Comparison of ENCODE assay signal across 12 mouse cellular contexts in genomic region chr13:37801101-37802075, GRCm38 (mm10). TPM values are rescaled to one million over a fixed set of nuclear protein-coding genes. Genes with fewer than 3 reads are reported as not detected.
DNase-seq lines count a peak whose midpoint lies in the region; ATAC-seq and TF ChIP-seq lines count a peak whose summit lies in the region.
"Had no signal": no experiment of that assay in that cellular context is flagged by ENCODE, and none has a peak within 500 bp of the region (broad histone marks: within the 10 kb centered on the region; RNA-seq: fewer than 3 reads in every experiment).

No protein-coding gene starts in this region.

- no peaks in the 10 kb centered on the region for H3K9me3 ChIP-seq in heart, embryonic 11.5 days (replicated peaks; ENCODE audit: control insufficient read depth, low read length)
- H3K9me3 ChIP-seq in liver, postnatal 0 days (ENCODE audit: low read length), result no peaks in the 10 kb centered on the region

- no peaks in the 10 kb centered on the region for H3K27me3 ChIP-seq in heart, embryonic 11.5 days (ENCODE audit: control insufficient read depth, insufficient read depth, low read length)
- no peaks in the 10 kb centered on the region for H3K27me3 ChIP-seq in liver, postnatal 0 days (ENCODE audit: insufficient read depth, low read length)
- H3K27me3 ChIP-seq in thymus, adult 2 months (ENCODE audit: control insufficient read depth, insufficient read depth, low read length), result no peaks in the 10 kb centered on the region

- H3K4me2 ChIP-seq in heart, embryonic 11.5 days, result 0 out of 2 replicates have a peak overlapping the region, but pooled peaks have one; percentile 12
- peak overlapping the region; percentile 56 for H3K4me2 ChIP-seq in liver, postnatal 0 days (ENCODE audit: low read depth, low read length)
- H3K4me2 ChIP-seq: lung, embryonic 14.5 days had no signal

- DNase-seq in heart, postnatal 10 days, result no peak
- peak; percentile 16 for DNase-seq in ZHBTc4 (ENCODE audit: low read depth, low spot score)
- DNase-seq in liver, postnatal 0 days, result no peak
- DNase-seq in thymus, adult 2 months, result peak; percentile 76
- no peak for DNase-seq in adrenal gland, postnatal 25 days
- DNase-seq in cerebellum, postnatal 4 days (ENCODE audit: low spot score in 2 of 2), result no peak
- DNase-seq in layer of hippocampus, adult 2 months (ENCODE audit: low spot score in 2 of 2), result no peak
- DNase-seq: cerebellum, adult 2 months; gastrocnemius, postnatal 10 days; lung, embryonic 14.5 days had no signal

- TF ChIP-seq POLR2A in thymus, adult 2 months (IDR thresholded peaks at IDR 0.05; ENCODE audit: control insufficient read depth, extremely low read depth, insufficient read depth, low read length, poor library complexity), result no peak

- TF ChIP-seq CTCF in liver, postnatal 0 days (IDR thresholded peaks at IDR 0.05; ENCODE audit: low read depth), result no peak
- 0 out of 2 replicates have a peak, but pooled peaks have one; percentile 32 for TF ChIP-seq CTCF in thymus, adult 2 months (IDR thresholded peaks at IDR 0.05; ENCODE audit: borderline replicate concordance, control insufficient read depth, extremely low read depth, insufficient read depth, low read length, poor library complexity)
- no peak for TF ChIP-seq CTCF in layer of hippocampus, adult 2 months (conservative IDR thresholded peaks at IDR 0.05)

- no peak for TF ChIP-seq EP300 in liver, postnatal 0 days (IDR thresholded peaks at IDR 0.05; ENCODE audit: low read depth)

- WGBS in heart, embryonic 11.5 days (ENCODE audit: insufficient replicate concordance), result 44% methylated on average over 11 of the region's 11 CpGs
- WGBS in liver, postnatal 0 days (ENCODE audit: insufficient replicate concordance), result 37% methylated on average over 11 of the region's 11 CpGs
- WGBS in thymus, adult 2 months, result 14% methylated on average over 11 of the region's 11 CpGs

- ATAC-seq in heart, embryonic 11.5 days (replicated peaks; ENCODE audit: insufficient number of reproducible peaks, low FRiP score, low TSS enrichment), result no peak
- no peak for ATAC-seq in liver, postnatal 0 days
- ATAC-seq: hindbrain, embryonic 16.5 days had no signal

- intact Hi-C loops in heart, postnatal 10 days (cut with DNase I), result no loop called here

- no peak overlapping the region for H3K4me3 ChIP-seq in heart, embryonic 11.5 days (ENCODE audit: low read depth, low read length)
- H3K4me3 ChIP-seq in liver, postnatal 0 days (ENCODE audit: low read depth, low read length), result peak overlapping the region; percentile 21; the same call in 1 of the 2 replicates
- no peak overlapping the region for H3K4me3 ChIP-seq in thymus, adult 2 months (ENCODE audit: control insufficient read depth, insufficient read depth, low read length)
- H3K4me3 ChIP-seq in layer of hippocampus, adult 2 months, result no peak overlapping the region

- peaks cover 11% of the 10 kb centered on the region for H3K4me1 ChIP-seq in heart, embryonic 11.5 days (ENCODE audit: control insufficient read depth, insufficient read depth, low read length)
- peaks cover 21% of the 10 kb centered on the region for H3K4me1 ChIP-seq in liver, postnatal 0 days (ENCODE audit: insufficient read depth)
- H3K4me1 ChIP-seq in thymus, adult 2 months (replicated peaks; ENCODE audit: control insufficient read depth, insufficient read depth, low read length), result peaks cover 32% of the 10 kb centered on the region

- H3K36me3 ChIP-seq in heart, embryonic 11.5 days (ENCODE audit: control insufficient read depth, insufficient read depth, low read length), result no peaks in the 10 kb centered on the region
- no peaks in the 10 kb centered on the region for H3K36me3 ChIP-seq in liver, postnatal 0 days (replicated peaks; ENCODE audit: insufficient read depth, low read length)
- no peaks in the 10 kb centered on the region for H3K36me3 ChIP-seq in thymus, adult 2 months (ENCODE audit: control insufficient read depth, insufficient read depth, low read length)

- H3K27ac ChIP-seq in heart, embryonic 11.5 days (ENCODE audit: low read depth, low read length), result no peak overlapping the region
- H3K27ac ChIP-seq in liver, postnatal 0 days (ENCODE audit: low read depth), result peak overlapping the region; percentile 40
- peak overlapping the region; percentile 87 for H3K27ac ChIP-seq in thymus, adult 2 months (ENCODE audit: control insufficient read depth, insufficient read depth, low read length)
- no peak overlapping the region for H3K27ac ChIP-seq in layer of hippocampus, adult 2 months

- H3K9ac ChIP-seq in heart, embryonic 11.5 days (ENCODE audit: low read depth, low read length), result no peak overlapping the region
- H3K9ac ChIP-seq in liver, postnatal 0 days (replicated peaks), result no peak overlapping the region
- H3K9ac ChIP-seq: lung, embryonic 14.5 days had no signal

RNA-seq across cellular contexts. Expression of gene Rreb1, which starts 23.2 kb away (rescaled TPM):
- polyA plus RNA-seq in heart, embryonic 11.5 days (2014; fragmentation: Nextera tagmentation; extraction: Ambion mirVana), result 11.4 and 16.6 TPM in 2 replicates
- 10 to 100 TPM; 46.7 to 61.8 TPM for total RNA-seq in heart, postnatal 10 days (2021)
- 3.8 and 4.4 TPM in 2 replicates for polyA plus RNA-seq in liver, postnatal 0 days (2015; fragmentation: Nextera tagmentation; extraction: Ambion mirVana)
- polyA plus RNA-seq in thymus, adult 2 months (2012; rRNA removed), result 37.5 and 46.9 TPM in 2 replicates
- 78.2 and 87.2 TPM in 2 replicates for total RNA-seq in adrenal gland, postnatal 25 days (2021)
- total RNA-seq in layer of hippocampus, adult 2 months (2021), result 100 to 1,000 TPM in 1 of 2 experiments, 10 to 100 TPM in 1; 74.1 to 104 TPM

Comparison
In these comparisons a context has a peak if more than half of its experiments do, and no peak if none do; other contexts are left out.
1. H3K27ac ChIP-seq: peak in liver, postnatal 0 days (single experiment) and thymus, adult 2 months (single experiment); none in heart, embryonic 11.5 days (single experiment) and layer of hippocampus, adult 2 months (single experiment).
2. DNase-seq: peak in ZHBTc4 (single experiment) and thymus, adult 2 months (single experiment); none in heart, postnatal 10 days (0 of 2), liver, postnatal 0 days (single experiment), adrenal gland, postnatal 25 days (single experiment), cerebellum, postnatal 4 days (0 of 2) and layer of hippocampus, adult 2 months (0 of 2).